Mouse (Mus musculus) ES-E14 (cell line): Measurements from ENCODE around the gene 4930415O20Rik. TPM values are rescaled to one million over a fixed set of nuclear protein-coding genes. Genes with fewer than 3 reads are reported as not detected.

Source experiments
- DNase-seq: peaks from one replicate; pipeline ENCODE4 v3.0.0-alpha.2; 2013; ENCODE audit warnings: low read depth, low spot score
- H3K27ac ChIP-seq: 2 replicates; pipeline ENCODE4 v1.5.1; 2012; ENCODE audit warnings: low read depth, mild to moderate bottlenecking, low read length, moderate library complexity, mixed read lengths; ENCODE audit not compliant: poor library complexity, insufficient read depth, severe bottlenecking
- H3K36me3 ChIP-seq: 2 replicates; pipeline ENCODE4 v1.6.1; 2012; ENCODE audit warnings: mild to moderate bottlenecking, low read length, moderate library complexity, mixed read lengths; ENCODE audit not compliant: control insufficient read depth, poor library complexity, insufficient read depth, severe bottlenecking
- H3K4me1 ChIP-seq, 2 experiments: fragments of 150-350 bp in 1 of 2; sonication (generic) in 1 of 2; 2 replicates each; pipeline ENCODE4 v1.6.1; 2012; ENCODE audit warnings: low read length in 2 of 2, mild to moderate bottlenecking in 1 of 2, mixed read lengths in 1 of 2; ENCODE audit not compliant: control insufficient read depth in 2 of 2, insufficient read depth in 2 of 2, poor library complexity in 1 of 2
- H3K4me3 ChIP-seq, 2 experiments: fragments of 150-350 bp in 1 of 2; sonication (generic) in 1 of 2; 2 replicates each; pipeline ENCODE4 v1.5.1; 2012; ENCODE audit warnings: low read length in 2 of 2, low read depth in 1 of 2, mild to moderate bottlenecking in 1 of 2, mixed read lengths in 1 of 2; ENCODE audit not compliant: insufficient read depth in 1 of 2, poor library complexity in 1 of 2, severe bottlenecking in 1 of 2
- H3K9ac ChIP-seq: 2 replicates; pipeline ENCODE4 v1.6.1; 2012; ENCODE audit warnings: low read depth, mild to moderate bottlenecking, low read length, mixed read lengths; ENCODE audit not compliant: poor library complexity, insufficient read depth, severe bottlenecking
- H3K9me3 ChIP-seq: fragments of 150-350 bp; sonication (generic); 2 replicates; pipeline ENCODE4 v1.6.1; 2012; ENCODE audit warnings: low read depth, mild to moderate bottlenecking, low read length; ENCODE audit not compliant: control insufficient read depth, insufficient read depth
- CHD2 ChIP-seq: IDR thresholded peaks from 2 replicates; pipeline ENCODE4 v1.6.1; 2014; ENCODE audit warnings: mild to moderate bottlenecking, low read depth, low read length, inconsistent platforms
- HCFC1 ChIP-seq: IDR thresholded peaks from 2 replicates; pipeline ENCODE4 v1.6.1; 2012; ENCODE audit warnings: low read length, inconsistent platforms, borderline replicate concordance; ENCODE audit not compliant: insufficient read depth
- MAFK ChIP-seq: IDR thresholded peaks from 2 replicates; pipeline ENCODE4 v1.6.1; 2014; ENCODE audit warnings: mild to moderate bottlenecking, low read depth, low read length, inconsistent platforms; ENCODE audit not compliant: insufficient read depth
- ZC3H11A ChIP-seq: IDR thresholded peaks from 2 replicates; pipeline ENCODE4 v1.6.1; 2012; ENCODE audit warnings: low read depth, mild to moderate bottlenecking, inconsistent platforms, low read length, borderline replicate concordance
- ZNF384 ChIP-seq: IDR thresholded peaks from 2 replicates; pipeline ENCODE4 v1.6.1; 2012; ENCODE audit warnings: low read depth, low read length, inconsistent platforms
- in situ Hi-C, 2 experiments: fragments of 600-800 bp; cut with MboI; formaldehyde crosslinking; loops; one replicate each; pipeline ENCODE4 v1.15.1; 2025; ENCODE audit warnings: low sequenced_read_pairs in 2 of 2, inconsistent platforms in 1 of 2; ENCODE audit not compliant: unreplicated experiment in 2 of 2
- total RNA-seq: library from RNA; depleted of rRNA; stranded (reverse); fragments of 300-350 nt; gene quantifications from 2 replicates; pipeline ENCODE4 v1.2.3, GENCODE M21; 2012

Gene 4930415O20Rik
- total RNA-seq, 1 experiment = not detected

DNA sequence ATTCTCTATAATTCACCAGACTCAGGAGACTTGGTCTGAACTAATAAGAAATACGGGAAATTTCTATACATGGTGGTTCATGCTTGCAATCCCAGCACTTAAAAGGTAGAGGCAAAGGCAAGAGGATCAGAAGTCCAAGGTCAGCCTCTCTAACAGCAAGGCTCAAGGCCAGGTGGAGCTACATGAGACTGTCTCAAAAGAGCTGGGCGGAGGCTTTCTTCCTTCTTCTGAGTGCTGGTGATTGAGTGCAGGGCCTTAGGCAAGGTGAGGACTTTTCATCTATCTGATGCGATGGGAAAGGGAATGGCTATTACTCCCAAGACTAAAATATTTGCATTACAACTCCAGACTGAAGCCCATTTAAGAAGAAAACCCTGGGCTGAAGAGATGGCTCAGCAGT lies 25.7 kb upstream of the 4930415O20Rik start:
- in situ Hi-C loops = no loop called here

DNA sequence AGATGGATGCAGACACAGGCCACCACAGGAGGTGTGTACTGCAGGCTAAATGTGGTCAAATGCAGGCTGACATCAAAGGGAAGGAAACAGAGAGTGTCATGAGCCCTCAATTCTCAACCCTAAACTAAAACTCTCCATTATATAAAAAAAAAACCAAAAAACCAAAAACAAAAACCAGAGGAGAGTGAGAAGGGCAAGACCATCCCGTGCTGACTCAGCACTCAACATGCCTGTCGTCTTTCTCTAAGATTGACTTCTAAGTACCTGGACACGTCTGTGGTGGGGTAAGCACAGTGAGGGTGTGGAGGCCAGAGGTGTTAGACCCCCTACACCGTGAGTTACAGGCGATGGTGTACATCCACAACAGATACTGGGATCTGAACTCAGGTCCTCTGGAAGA lies 24.0 kb upstream of the 4930415O20Rik start:
- no peak overlapping the region for H3K9ac ChIP-seq
- no peak for DNase-seq
- no peak overlapping the region for H3K27ac ChIP-seq
- TF ChIP-seq ZNF384 (no peak), HCFC1 (no peak), CHD2 (no peak), ZC3H11A (no peak), MAFK (peak; percentile 87)
- no peak overlapping the region for H3K4me3 ChIP-seq
- H3K9me3 ChIP-seq = no peaks in the 10 kb centered on the region
- H3K36me3 ChIP-seq = peaks cover 42% of the 10 kb centered on the region
- in situ Hi-C loops = no loop called here
- peaks cover 4% of the 10 kb centered on the region in 2 experiments; a peak in 3 of 4 replicates for H3K4me1 ChIP-seq

More for the DNA sequence above, 25.7 kb upstream of the 4930415O20Rik start:
- Histone ChIP-seq H3K4me3 (no peak overlapping the region), H3K9me3 (no peaks in the 10 kb centered on the region), H3K4me1 (peaks cover 4% of the 10 kb centered on the region in 2 experiments; a peak in 3 of 4 replicates), H3K36me3 (peaks cover 35% of the 10 kb centered on the region), H3K9ac (no peak overlapping the region), H3K27ac (peak overlapping the region; percentile 33; the same call in 1 of the 2 replicates)
- no peak for TF ChIP-seq CHD2
- no peak for TF ChIP-seq MAFK
- TF ChIP-seq ZC3H11A = no peak
- TF ChIP-seq HCFC1 = no peak
- TF ChIP-seq ZNF384 = no peak
- no peak for DNase-seq

GRCm38 (mm10) chr15:98552758-98553157 lies 18.0 kb upstream of the 4930415O20Rik start:
- Histone ChIP-seq H3K4me1 (no peaks in the 10 kb centered on the region), H3K36me3 (peaks cover 33% of the 10 kb centered on the region), H3K4me3 (no peak overlapping the region), H3K27ac (peak overlapping the region; percentile 47; the same call in 1 of the 2 replicates), H3K9ac (no peak overlapping the region), H3K9me3 (no peaks in the 10 kb centered on the region)
- no peak for TF ChIP-seq HCFC1
- in situ Hi-C loops = no loop called here
- DNase-seq = no peak

- H3K9ac ChIP-seq = no peak overlapping the region
- no peak for TF ChIP-seq ZNF384
- TF ChIP-seq ZC3H11A = no peak
- TF ChIP-seq MAFK = no peak
- TF ChIP-seq CHD2 = no peak
- no peak for TF ChIP-seq HCFC1
- H3K36me3 ChIP-seq = peaks cover 33% of the 10 kb centered on the region
- no peaks in the 10 kb centered on the region for H3K9me3 ChIP-seq
- in situ Hi-C loops = no loop called here
- H3K4me3 ChIP-seq = no peak overlapping the region
- DNase-seq = no peak
- no peaks in the 10 kb centered on the region for H3K4me1 ChIP-seq
- H3K27ac ChIP-seq = no peak overlapping the region; the same call in 1 of the 2 replicates
Observed at GRCm38 (mm10) chr15:98555881-98556280, 14.9 kb upstream of the 4930415O20Rik start.

DNA sequence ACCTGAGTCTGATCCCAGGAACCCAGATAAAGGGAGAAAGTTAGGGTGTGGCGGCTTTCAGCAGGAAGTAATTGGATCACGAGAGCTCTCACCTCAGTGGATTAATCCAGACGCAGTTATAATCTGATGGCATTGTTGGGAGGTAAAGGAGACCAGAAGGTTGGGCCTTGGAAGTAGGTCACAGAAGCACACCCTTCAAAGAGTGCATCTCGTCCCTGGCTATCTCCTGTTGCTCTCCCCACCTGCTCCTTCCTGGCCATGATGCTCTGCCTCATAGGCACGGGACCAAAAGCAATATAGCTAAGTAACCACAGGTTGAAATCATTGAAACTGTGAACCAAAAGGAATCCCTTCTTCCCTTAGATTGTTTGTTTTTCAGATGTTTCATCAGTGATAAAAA lies 13.6 kb upstream of the 4930415O20Rik start:
- TF ChIP-seq ZNF384 = no peak
- TF ChIP-seq MAFK = no peak
- TF ChIP-seq HCFC1 = no peak
- no peak for TF ChIP-seq ZC3H11A
- TF ChIP-seq CHD2 = no peak
- in situ Hi-C loops = no loop called here
- Histone ChIP-seq H3K4me3 (no peak overlapping the region), H3K27ac (no peak overlapping the region), H3K36me3 (peaks cover 25% of the 10 kb centered on the region), H3K9me3 (no peaks in the 10 kb centered on the region), H3K4me1 (0 out of 4 replicates have a peak, but pooled peaks cover 0 to 2% of the 10 kb centered on the region in 2 experiments), H3K9ac (no peak overlapping the region)
- no peak for DNase-seq
